In genomic region chr10:74929578-74929977, GRCm38 (mm10) we compare ENCODE assay signal across 8 mouse cellular contexts. TPM values are rescaled to one million over a fixed set of nuclear protein-coding genes. Genes with fewer than 3 reads are reported as not detected.
A peak's percentile ranks its signal among the peaks of the same experiment; 100 is the strongest.
DNase-seq lines count a peak whose midpoint lies in the region; ATAC-seq and TF ChIP-seq lines count a peak whose summit lies in the region.

No protein-coding gene starts in this region.

- H3K4me2 ChIP-seq in liver, embryonic 14.5 days (ENCODE audit: low read depth) = no peak overlapping the region
- no peak overlapping the region for H3K4me2 ChIP-seq in neural tube, embryonic 15.5 days

- H3K4me3 ChIP-seq in liver, embryonic 14.5 days (ENCODE audit: insufficient read depth in 1 of 2, low read depth in 2 of 2, low read length in 2 of 2) = no peak overlapping the region
- no peak overlapping the region for H3K4me3 ChIP-seq in neural tube, embryonic 15.5 days (replicated peaks)

- H3K9me3 ChIP-seq in liver, embryonic 14.5 days (ENCODE audit: control insufficient read depth, low read length) = no peaks in the 10 kb centered on the region
- no peaks in the 10 kb centered on the region for H3K9me3 ChIP-seq in neural tube, embryonic 15.5 days (replicated peaks)

- 46% methylated on average over 6 of the region's 6 CpGs for WGBS in liver, embryonic 14.5 days (ENCODE audit: insufficient replicate concordance)
- WGBS in neural tube, embryonic 15.5 days = 70% methylated on average over 6 of the region's 6 CpGs

- no peak for TF ChIP-seq EP300 in liver, embryonic 14.5 days (IDR thresholded peaks at IDR 0.05; ENCODE audit: low read depth)

- no peaks in the 10 kb centered on the region for H3K36me3 ChIP-seq in liver, embryonic 14.5 days (replicated peaks; ENCODE audit: control insufficient read depth, insufficient read depth, low read depth)
- no peaks in the 10 kb centered on the region for H3K36me3 ChIP-seq in neural tube, embryonic 15.5 days

- no peak overlapping the region for H3K9ac ChIP-seq in liver, embryonic 14.5 days (replicated peaks)
- no peak overlapping the region for H3K9ac ChIP-seq in neural tube, embryonic 15.5 days (replicated peaks)

- no peak overlapping the region for H3K27ac ChIP-seq in liver, embryonic 14.5 days
- no peak overlapping the region for H3K27ac ChIP-seq in neural tube, embryonic 15.5 days (replicated peaks)

- peak; percentile 41 for ATAC-seq in CD4-positive, CD25-positive, alpha-beta regulatory T cell, adult 4 months
- ATAC-seq in liver, embryonic 14.5 days (ENCODE audit: insufficient read depth) = no peak
- no peak for ATAC-seq in neural tube, embryonic 15.5 days (ENCODE audit: low FRiP score)

- H3K27me3 ChIP-seq in liver, embryonic 14.5 days (ENCODE audit: control insufficient read depth, insufficient read depth, low read length) = no peaks in the 10 kb centered on the region
- H3K27me3 ChIP-seq in neural tube, embryonic 15.5 days (replicated peaks) = no peaks in the 10 kb centered on the region

- H3K4me1 ChIP-seq in liver, embryonic 14.5 days (replicated peaks; ENCODE audit: control insufficient read depth in 2 of 2, insufficient read depth in 2 of 2, low read length in 1 of 2) = 0 out of 4 replicates have a peak, but pooled peaks cover 0 to 2% of the 10 kb centered on the region in 2 experiments
- H3K4me1 ChIP-seq in neural tube, embryonic 15.5 days = peaks cover 6% of the 10 kb centered on the region

- peak; percentile 38 to 45 for DNase-seq in kidney, postnatal 25 days
- no peak for DNase-seq in kidney, adult 11 months
- peak; percentile 70 for DNase-seq in A20 (ENCODE audit: low read depth, low spot score)
- no peak for DNase-seq in liver, embryonic 14.5 days (ENCODE audit: low read depth in 3 of 3, low spot score in 3 of 3)
- DNase-seq in ovary, adult 18-20 months (ENCODE audit: low spot score) = no peak
- DNase-seq in natural killer cell, adult 2 months (ENCODE audit: low spot score in 2 of 2) = no peak

- peak; percentile 65 for TF ChIP-seq CTCF in liver, embryonic 14.5 days (IDR thresholded peaks at IDR 0.05; ENCODE audit: low read depth)

RNA-seq across cellular contexts. Expression of gene Gnaz, which starts 37.4 kb away (rescaled TPM):
- polyA plus RNA-seq in CD4-positive, CD25-positive, alpha-beta regulatory T cell, adult 4 months (2017; shearing (Covaris generic)) = not detected
- 2.1 and 2.2 TPM in 2 replicates for polyA plus RNA-seq in liver, embryonic 14.5 days (2012; rRNA removed)
- 2.5 and 3.9 TPM in 2 replicates for polyA plus RNA-seq in liver, embryonic 14.5 days (2014; fragmentation: Nextera tagmentation; extraction: Ambion mirVana)
- 70.2 and 87.5 TPM in 2 replicates for polyA plus RNA-seq in neural tube, embryonic 15.5 days (2015; fragmentation: Nextera tagmentation; extraction: Ambion mirVana)

Comparison
In these comparisons a context has a peak if more than half of its experiments do, and no peak if none do; other contexts are left out.
1. DNase-seq: peak in kidney, postnatal 25 days (2 of 2) and A20 (single experiment); none in kidney, adult 11 months (single experiment), liver, embryonic 14.5 days (0 of 3), ovary, adult 18-20 months (single experiment) and natural killer cell, adult 2 months (0 of 2).
2. RNA of gene Gnaz, which starts 37.4 kb away (polyA plus RNA-seq): 70.2 to 87.5 TPM in neural tube, embryonic 15.5 days; 2.1 to 3.9 TPM in liver, embryonic 14.5 days and not detected in CD4-positive, CD25-positive, alpha-beta regulatory T cell, adult 4 months; every median in the first group is over 10 times any median in the second.